Mouse (Mus musculus) embryonic fibroblast, embryonic 13.5 days (primary cell): ENCODE measurements around the gene Sar1a. TPM values are rescaled to one million over a fixed set of nuclear protein-coding genes. Genes with fewer than 3 reads are reported as not detected.

Experiments used
- H3K27ac ChIP-seq: 2 replicates; pipeline ENCODE4 v1.5.1; 2012; ENCODE audit warnings: low read length, control low read depth, inconsistent platforms; ENCODE audit not compliant: insufficient read depth
- H3K4me1 ChIP-seq: 2 replicates; pipeline ENCODE4 v1.6.1; 2011; ENCODE audit warnings: low read length; ENCODE audit not compliant: control insufficient read depth, insufficient read depth
- H3K4me3 ChIP-seq: 2 replicates; pipeline ENCODE4 v1.5.1; 2011; ENCODE audit warnings: mild to moderate bottlenecking, control low read depth, low read length; ENCODE audit not compliant: insufficient read depth
- CTCF ChIP-seq: IDR thresholded peaks from 2 replicates; pipeline ENCODE4 v1.5.1; 2011; ENCODE audit warnings: mild to moderate bottlenecking, control low read depth, low read length, moderate library complexity, borderline replicate concordance; ENCODE audit not compliant: insufficient read depth
- POLR2A ChIP-seq: IDR thresholded peaks from 2 replicates; pipeline ENCODE4 v1.6.1; 2011; ENCODE audit warnings: low read depth, mild to moderate bottlenecking, control low read depth, low read length, moderate library complexity
- polyA plus RNA-seq: library from polyadenylated mRNA; stranded (reverse); fragments of >200 nt; gene quantifications from 2 replicates; pipeline ENCODE4 v1.2.4, GENCODE M21; 2011; ENCODE audit warnings: low read depth; ENCODE audit not compliant: missing spikeins, insufficient read length

Gene Sar1a
- polyA plus RNA-seq, 1 experiment: 278 TPM

- Histone ChIP-seq H3K4me1 (no peaks in the 10 kb centered on the region), H3K4me3 (no peak overlapping the region)
- TF ChIP-seq POLR2A: no peak
- no peak for TF ChIP-seq CTCF
These were observed 26.6 kb downstream of the Sar1a start for GRCm38 (mm10) chr10:61706412-61707375.

GRCm38 (mm10) chr10:61713601-61714000 lies 33.5 kb downstream of the Sar1a start:
- TF ChIP-seq POLR2A: no peak
- TF ChIP-seq CTCF: no peak
- H3K4me1 ChIP-seq: no peaks in the 10 kb centered on the region
- no peak overlapping the region for H3K4me3 ChIP-seq
- H3K27ac ChIP-seq: no peak overlapping the region

More at GRCm38 (mm10) chr10:61706412-61707375, 26.6 kb downstream of the Sar1a start:
- no peak overlapping the region for H3K27ac ChIP-seq

DNA sequence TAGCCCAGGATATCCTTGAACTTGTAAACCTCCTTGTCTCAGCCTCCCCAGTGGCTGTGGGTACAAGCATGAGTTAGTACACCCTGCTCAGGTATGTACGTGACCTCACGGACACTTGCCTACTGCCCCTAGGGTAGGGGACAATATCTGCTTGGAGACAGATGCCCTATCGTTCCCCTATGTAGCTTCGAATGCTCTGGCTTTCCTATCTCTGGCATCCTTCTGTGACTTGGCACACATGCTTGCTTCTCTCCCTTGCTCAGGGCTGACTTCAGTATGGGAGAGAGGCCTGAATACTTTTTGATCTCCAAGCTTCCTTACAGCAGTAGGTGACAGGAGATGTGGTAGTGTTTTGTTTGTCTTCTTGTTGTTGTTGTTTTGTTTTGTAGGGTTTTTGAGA lies 34.0 kb downstream of the Sar1a start:
- TF ChIP-seq CTCF (no peak), POLR2A (no peak)
- Histone ChIP-seq H3K4me1 (no peaks in the 10 kb centered on the region), H3K27ac (no peak overlapping the region), H3K4me3 (no peak overlapping the region)

- TF ChIP-seq POLR2A (peak; percentile 63), CTCF (no peak)
- Histone ChIP-seq H3K4me1 (no peaks in the 10 kb centered on the region), H3K27ac (no peak within 1 kb of the TSS)
These were observed 34.8 kb downstream of the Sar1a start, which contains the start of gene Aifm2 for GRCm38 (mm10) chr10:61714771-61715461. TSS of gene Aifm2 (plus strand) at chr10:61715263.

DNA sequence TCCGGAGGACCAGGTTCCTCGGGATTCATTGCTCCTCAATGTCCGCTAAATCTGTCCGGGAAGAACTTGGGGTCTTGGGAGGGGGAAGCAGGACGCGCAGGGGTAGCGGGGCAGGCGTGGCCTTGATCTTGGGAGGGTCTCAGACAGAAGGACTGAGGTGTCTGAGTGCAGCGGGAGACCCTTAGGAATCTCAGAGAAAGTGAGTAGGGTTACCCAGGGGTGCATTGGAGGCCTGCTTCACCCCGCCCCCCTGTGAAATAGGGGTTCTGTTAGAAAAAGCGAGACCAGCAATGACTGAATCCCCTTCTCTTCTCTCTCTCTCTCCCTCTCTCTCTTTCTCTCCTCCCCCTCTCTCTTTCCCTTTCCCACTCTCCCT lies 35.4 kb downstream of the Sar1a start:
- TF ChIP-seq POLR2A (no peak), CTCF (no peak)
- H3K27ac ChIP-seq: no peak overlapping the region
- H3K4me1 ChIP-seq: no peaks in the 10 kb centered on the region
- H3K4me3 ChIP-seq: peak overlapping the region; percentile 90

More at GRCm38 (mm10) chr10:61714771-61715461, 34.8 kb downstream of the Sar1a start, which contains the start of gene Aifm2:
- peak within 1 kb of the TSS; percentile 90 for H3K4me3 ChIP-seq

DNA sequence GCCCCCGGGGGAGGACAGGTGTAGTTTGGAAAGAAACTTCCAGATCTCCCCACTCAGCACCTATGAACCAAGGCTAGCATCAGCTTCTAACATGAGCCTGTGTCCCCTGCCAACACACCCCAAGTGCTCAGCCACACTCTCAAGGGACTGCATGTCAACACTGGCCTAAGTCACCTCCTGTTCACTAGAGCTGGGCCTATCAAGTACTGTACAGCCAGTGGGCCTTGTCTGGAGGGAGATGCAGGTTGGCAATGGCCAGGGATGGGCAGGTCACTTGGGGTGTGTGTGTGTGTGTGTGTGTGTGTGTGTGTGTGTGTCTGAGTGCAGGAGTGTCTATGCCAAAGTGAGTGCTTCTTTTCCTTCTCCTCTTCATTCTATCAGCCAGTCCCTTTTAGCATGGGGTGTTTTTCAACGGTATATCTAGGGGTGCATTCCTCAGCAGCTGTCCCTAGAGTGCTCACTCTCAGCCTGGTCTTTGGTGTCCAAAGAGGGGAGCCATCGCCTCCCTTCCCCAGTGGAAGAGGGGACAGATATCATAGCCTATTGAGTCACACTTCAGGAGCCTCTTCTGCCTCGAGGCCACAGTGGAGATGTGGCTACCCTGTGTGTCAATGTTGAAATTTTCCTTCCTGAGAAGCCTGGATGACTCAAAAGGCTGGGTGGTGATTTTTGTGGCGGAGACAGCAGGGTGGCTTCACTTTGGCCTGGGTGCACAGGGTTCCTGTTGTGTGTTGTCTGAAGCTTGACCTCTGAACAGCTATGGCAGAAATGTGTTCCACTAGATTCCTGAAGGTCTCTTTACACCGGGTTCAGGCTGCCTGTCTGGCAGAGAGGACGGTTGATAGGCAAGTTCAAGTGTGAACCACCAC lies 36.1 kb downstream of the Sar1a start:
- H3K4me3 ChIP-seq: 0 out of 2 replicates have a peak overlapping the region, but pooled peaks have one; percentile 90
- TF ChIP-seq POLR2A (no peak), CTCF (no peak)

GRCm38 (mm10) chr10:61717406-61718296 lies 37.6 kb downstream of the Sar1a start:
- H3K4me3 ChIP-seq: no peak overlapping the region
- H3K27ac ChIP-seq: no peak overlapping the region
- no peaks in the 10 kb centered on the region for H3K4me1 ChIP-seq
- no peak for TF ChIP-seq POLR2A
- TF ChIP-seq CTCF: no peak

More for the DNA sequence above, 36.1 kb downstream of the Sar1a start:
- no peak overlapping the region for H3K27ac ChIP-seq
- H3K4me1 ChIP-seq: no peaks in the 10 kb centered on the region

- TF ChIP-seq CTCF: no peak
- TF ChIP-seq POLR2A: no peak
- Histone ChIP-seq H3K4me3 (no peak overlapping the region), H3K27ac (no peak overlapping the region), H3K4me1 (no peaks in the 10 kb centered on the region)
These were observed 40.2 kb downstream of the Sar1a start for GRCm38 (mm10) chr10:61720331-61720730.
